Mouse (Mus musculus) Patski (cell line): ENCODE data around the gene St8sia1. TPM values are rescaled to one million over a fixed set of nuclear protein-coding genes. Genes with fewer than 3 reads are reported as not detected.
A peak's percentile ranks its signal among the peaks of the same experiment; 100 is the strongest.

ENCODE experiments used
- ATAC-seq: fragments of 100-300 bp; one replicate; pipeline ENCODE4 v1.8.0; 2021
- CTCF ChIA-PET: fragments of 350-600 bp; sonication (Branson Sonifier 250); formaldehyde crosslinking; loops from one replicate; lab custom pipeline; 2022; ENCODE audit warnings: inconsistent platforms; lab: Charles Lee
- POLR2A ChIA-PET: fragments of 350-600 bp; sonication (Branson Sonifier 250); formaldehyde crosslinking; loops from one replicate; lab custom pipeline; 2022; ENCODE audit warnings: antibody characterized with exemption, inconsistent platforms; lab: Charles Lee
- DNase-seq: peaks from one replicate; pipeline ENCODE4 v3.0.0-alpha.2; 2011; ENCODE audit warnings: low read depth, low spot score
- H3K27me3 ChIP-seq: fragments of 371-371 bp; one replicate; pipeline ENCODE4 v1.5.1; 2021
- CTCF ChIP-seq: fragments of 100-300 bp; IDR thresholded peaks from one replicate; pipeline ENCODE4 v1.5.1; 2021
- in situ Hi-C: fragments of 300-500 bp; cut with MboI; formaldehyde crosslinking; loops from 3 replicates; pipeline ENCODE4 v1.11.1; 2018; ENCODE audit warnings: low pct_unique_long_range_greater_than_20kb, mixed read lengths
- polyA plus RNA-seq: library from polyadenylated mRNA; unstranded; gene quantifications from one replicate; pipeline ENCODE4 v1.2.3, GENCODE M21; 2021

Gene St8sia1
- polyA plus RNA-seq, 1 experiment from 2014 or later = 0.65 TPM

DNA sequence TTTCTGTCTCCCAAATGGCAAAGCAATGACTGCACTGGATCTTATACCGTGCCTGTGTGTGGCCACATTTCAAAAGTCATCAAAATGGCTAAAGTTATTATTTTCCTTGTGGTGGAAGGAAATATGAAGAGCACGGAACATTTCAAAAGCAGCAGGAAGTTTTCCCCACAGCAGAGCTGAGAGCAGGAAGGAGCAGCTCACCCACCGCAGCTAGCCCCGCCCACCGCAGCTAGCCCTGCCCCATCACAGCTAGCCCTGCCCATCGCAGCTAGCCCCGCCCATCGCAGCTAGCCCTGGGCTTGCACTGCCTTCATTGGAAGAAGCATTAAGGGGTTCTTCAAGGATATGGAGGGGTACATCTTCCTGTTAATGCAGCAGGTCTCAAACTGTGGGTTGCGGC, 80.1 kb downstream of the St8sia1 start:
- POLR2A ChIA-PET = no interaction called here
- DNase-seq (no peak), ATAC-seq (no peak)
- no peaks in the 10 kb centered on the region for H3K27me3 ChIP-seq
- CTCF ChIA-PET = no interaction called here
- in situ Hi-C loops = no loop called here
- TF ChIP-seq CTCF = no peak

DNA sequence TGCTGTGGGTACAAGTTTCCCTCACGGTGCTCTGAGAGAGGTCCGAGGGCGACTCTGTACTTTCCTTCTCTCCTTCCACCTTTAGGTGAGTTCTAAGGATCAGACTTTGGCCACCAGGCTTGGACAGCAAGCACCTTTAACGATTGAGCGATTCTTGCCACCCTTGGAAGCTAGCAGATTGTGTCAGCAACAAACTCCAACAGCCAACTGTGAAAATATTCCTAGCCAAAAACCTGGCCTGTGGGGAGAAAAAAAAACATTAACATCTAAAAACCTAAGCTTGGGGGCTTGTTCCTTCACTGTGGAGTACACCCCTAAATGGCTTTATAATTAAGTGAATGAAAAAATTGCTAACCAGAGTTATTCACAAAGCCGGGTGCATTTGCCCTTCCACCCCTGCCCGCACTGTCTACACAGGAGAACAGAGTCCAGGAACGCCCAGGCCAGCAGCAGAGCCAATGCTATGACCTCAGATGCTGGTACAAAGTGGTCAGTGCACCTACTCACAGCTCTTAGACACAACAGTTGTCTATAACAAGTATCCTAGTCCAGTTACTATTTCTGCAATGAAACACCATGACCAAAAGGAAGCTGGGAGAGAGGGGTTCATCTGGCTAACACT, 83.3 kb downstream of the St8sia1 start:
- DNase-seq (no peak), ATAC-seq (no peak)
- ChIA-PET POLR2A (no interaction called here), CTCF (interaction anchor here (1.5 kb wide), 1 partner anchor 42 kb away, joined by 3 read pairs; no protein-coding TSS in a partner anchor)
- in situ Hi-C loops = no loop called here
- no peak for TF ChIP-seq CTCF
- no peaks in the 10 kb centered on the region for H3K27me3 ChIP-seq

DNA sequence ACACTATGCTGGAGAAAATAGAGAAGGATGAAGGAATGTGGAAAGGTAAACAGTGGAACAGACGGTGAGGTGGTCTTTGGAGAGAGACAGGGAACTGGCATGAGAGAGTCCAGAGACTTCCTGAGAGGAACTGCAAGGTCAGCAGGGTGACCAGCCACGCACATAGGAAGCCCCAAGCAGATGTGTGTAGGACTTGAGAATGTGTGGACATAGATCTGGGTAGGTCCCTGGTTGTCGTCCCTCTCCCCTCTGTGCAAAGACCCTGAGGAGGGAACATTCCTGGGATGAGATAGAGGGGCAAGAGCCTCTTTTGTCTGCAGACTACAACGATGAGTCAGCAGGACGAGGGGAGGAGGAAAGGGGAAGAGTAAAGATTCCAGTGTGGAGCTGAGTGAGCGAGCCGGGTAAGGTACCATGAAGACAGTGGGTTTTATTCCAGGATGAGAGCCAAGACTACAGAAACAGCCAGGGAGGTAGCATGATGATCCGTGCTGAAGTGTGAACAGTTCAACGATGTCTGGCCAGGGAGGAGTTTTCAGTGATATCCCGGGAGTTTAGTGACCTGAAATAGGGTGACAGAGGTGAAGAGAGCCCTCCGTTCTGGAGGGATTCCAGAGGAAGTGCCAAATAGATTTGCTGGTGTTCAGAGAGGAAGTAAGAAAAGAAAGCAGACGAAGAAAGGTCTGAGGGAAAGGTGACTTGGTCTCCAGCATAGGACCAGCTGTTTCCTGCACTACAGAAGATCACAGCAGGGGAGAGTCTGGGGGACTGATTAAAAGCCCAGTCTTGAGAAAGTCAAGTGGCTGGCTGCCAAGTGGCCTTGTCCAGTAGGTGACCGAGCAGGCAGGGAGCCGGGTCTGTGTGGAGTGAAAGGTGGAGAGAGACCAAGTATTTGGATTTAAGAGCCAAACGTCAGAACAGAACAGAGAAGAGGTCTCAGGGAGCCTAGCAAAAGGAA, 85.2 kb downstream of the St8sia1 start:
- H3K27me3 ChIP-seq = no peaks in the 10 kb centered on the region
- ChIA-PET POLR2A (no interaction called here), CTCF (interaction anchor here (1.6 kb wide), 1 partner anchor 15 kb away, joined by 5 read pairs; no protein-coding TSS in a partner anchor)
- in situ Hi-C loops = no loop called here
- DNase-seq = peak; percentile 48
- ATAC-seq = peak; percentile 75
- TF ChIP-seq CTCF = no peak

DNA sequence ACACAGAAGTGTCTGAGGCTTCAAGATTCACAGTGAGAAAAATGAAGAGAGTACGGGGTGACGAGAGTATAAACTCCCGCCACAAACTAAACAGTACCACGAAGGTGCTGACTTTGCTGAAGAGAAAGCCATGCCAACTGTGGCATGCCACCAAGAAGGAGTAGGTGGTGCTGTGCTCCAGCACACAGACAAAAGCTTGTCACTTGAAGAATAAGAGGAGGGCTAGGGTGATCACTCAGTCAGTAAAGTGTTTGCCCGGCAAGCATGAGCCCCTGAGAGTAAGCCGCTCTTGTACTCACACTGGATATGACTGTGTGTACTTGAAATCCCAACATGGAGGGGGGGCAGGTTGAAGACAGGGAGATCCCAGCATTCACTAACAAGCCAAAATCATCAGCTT, 87.0 kb downstream of the St8sia1 start:
- in situ Hi-C loops = no loop called here
- DNase-seq (no peak), ATAC-seq (no peak)
- TF ChIP-seq CTCF = no peak
- CTCF ChIA-PET = interaction anchor here (1.5 kb wide), 1 partner anchor 52 kb away, joined by 3 read pairs; no protein-coding TSS in a partner anchor
- POLR2A ChIA-PET = no interaction called here
- no peaks in the 10 kb centered on the region for H3K27me3 ChIP-seq

DNA sequence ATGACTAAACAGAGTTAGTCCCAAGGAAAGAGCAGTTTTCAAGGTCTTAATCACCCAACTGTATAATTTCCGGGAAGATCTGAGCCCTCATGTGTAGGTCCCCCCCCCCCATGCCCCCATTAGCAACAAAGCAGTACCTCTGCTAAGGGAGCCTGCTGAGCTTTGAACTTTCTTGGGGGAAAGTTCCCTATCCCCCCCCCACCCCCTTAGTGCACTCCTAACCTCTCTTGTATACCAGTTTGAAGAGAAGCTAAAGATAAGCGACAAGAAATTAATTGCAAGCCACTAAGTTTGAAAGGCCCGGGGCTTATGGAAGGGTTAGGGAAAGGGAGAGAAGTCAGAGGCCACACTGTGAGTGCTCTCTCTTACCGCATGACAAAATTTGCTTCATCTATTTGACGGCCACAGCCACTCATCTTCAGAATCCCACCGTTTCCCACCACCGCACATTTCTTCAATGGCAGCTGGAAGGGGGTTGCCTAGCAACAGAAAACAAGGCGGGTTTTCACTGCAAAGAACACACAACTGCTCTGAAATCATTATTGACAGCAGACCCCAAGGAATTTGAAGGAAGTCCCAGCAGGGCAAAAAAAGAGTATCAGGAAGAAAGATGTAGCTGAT, 87.9 kb downstream of the St8sia1 start:
- no peak for ATAC-seq
- no peak for DNase-seq
- ChIA-PET CTCF (interaction anchor here (1.5 kb wide), 1 partner anchor 51 kb away, joined by 3 read pairs; no protein-coding TSS in a partner anchor), POLR2A (no interaction called here)
- H3K27me3 ChIP-seq = no peaks in the 10 kb centered on the region
- TF ChIP-seq CTCF = no peak
- in situ Hi-C loops = no loop called here

DNA sequence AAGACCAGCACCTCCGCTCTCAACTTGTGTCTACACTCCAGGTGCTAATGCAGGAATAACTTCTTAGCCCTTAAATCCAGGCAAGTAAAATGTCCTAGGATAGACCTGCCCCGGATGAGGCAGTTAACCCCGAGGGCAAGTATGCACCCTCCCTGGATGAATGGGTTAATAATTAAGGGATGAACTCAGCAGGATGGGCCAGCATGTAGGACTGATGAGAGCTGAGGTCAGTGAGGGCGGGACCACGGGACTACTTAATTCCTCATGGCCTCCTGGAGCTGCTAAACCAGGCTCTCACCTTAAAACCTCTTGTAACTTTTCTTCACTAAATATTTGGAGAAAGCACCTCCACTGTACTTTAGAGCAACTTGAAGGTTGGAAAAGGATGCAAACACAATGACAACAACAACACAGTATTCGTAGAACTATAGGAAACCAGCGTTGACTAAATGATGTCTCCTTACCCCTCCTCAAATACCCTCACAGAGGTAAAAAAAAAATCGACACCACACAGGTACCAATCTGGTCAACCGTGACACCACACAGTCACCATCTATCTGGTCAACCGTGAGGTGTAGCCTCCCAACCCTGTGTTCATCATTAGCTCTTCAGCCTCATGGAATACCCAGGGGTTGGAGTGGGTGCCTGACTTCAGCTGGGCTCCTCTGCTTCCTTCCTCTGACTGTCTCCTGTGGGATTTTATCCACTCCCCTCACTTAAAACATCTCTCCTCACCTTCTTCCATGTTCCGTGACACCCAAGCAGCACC, 90.3 kb downstream of the St8sia1 start:
- H3K27me3 ChIP-seq = no peaks in the 10 kb centered on the region
- DNase-seq (no peak), ATAC-seq (peak; percentile 38)
- ChIA-PET POLR2A (no interaction called here), CTCF (no interaction called here)
- in situ Hi-C loops = loop anchor here (5.0 kb wide), 1 partner anchor 88 kb away; the partner anchor contains the start of gene St8sia1
- no peak for TF ChIP-seq CTCF

DNA sequence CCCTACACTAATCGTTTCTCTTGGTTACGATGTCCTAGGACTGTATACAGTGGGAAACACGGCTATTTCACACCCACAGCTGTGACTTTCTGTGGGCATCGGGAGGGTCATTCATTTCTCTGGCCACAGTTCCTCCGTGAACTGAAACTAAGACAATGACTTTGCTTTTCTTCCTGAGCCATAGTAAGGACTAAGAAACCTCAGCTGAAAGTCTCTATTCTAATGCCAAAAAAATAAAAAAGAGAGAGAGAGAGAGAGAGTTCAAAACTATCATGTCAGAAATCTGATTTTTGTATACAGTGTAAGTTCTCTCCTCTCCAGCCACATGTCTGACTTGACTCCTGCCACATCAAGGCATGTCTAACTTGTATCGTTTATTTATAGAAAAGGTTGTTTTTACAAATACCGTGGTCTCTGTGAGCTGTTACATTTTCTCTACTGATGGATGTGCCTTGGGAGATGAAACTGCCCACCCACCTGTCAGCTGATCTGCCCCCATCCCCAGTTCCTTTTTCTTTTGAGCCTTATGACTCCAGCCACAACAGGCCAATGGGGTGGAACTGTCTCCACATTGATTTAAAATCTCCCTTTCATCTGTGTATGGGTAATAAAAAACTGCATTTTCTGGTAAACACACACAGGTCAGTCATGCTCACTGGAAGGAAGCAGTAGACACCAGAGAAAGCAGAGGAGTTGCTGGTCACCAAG, 94.4 kb downstream of the St8sia1 start:
- no peaks in the 10 kb centered on the region for H3K27me3 ChIP-seq

DNA sequence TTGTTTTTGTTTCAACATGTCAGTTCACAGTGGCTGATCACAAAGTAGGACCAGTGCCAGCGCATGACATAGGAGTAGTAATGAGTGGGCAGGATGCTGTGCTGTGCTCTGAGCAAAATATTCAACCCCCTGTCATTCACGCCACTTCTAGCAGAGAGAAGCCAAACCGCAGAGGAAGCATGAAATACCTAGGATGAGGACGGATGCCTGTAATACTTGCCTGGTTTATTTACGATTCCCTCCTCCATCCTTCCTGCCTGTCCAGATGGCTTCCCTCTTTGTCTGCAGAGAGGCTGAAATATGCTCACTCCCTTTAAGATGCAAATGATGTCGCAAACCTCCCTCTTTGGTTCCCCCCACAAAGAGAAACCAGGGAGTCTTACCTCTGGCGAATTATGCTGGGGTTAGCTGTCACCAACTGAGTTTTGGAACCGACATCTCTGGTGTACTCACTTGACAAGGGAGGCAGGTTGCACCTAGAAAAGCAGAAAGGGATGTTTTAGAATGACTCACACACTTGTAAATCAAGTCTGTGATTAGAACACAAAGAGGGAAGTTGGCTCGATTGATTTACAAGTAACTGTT, 96.7 kb downstream of the St8sia1 start:
- DNase-seq (peak; percentile 91), ATAC-seq (peak; percentile 95)
- ChIA-PET POLR2A (no interaction called here), CTCF (no interaction called here)
- no peak for TF ChIP-seq CTCF
- H3K27me3 ChIP-seq = no peaks in the 10 kb centered on the region
- in situ Hi-C loops = no loop called here

More for the DNA sequence above, 94.4 kb downstream of the St8sia1 start:
- POLR2A ChIA-PET = no interaction called here
- CTCF ChIA-PET = no interaction called here
- TF ChIP-seq CTCF = no peak
- in situ Hi-C loops = loop anchor here (5.0 kb wide), 1 partner anchor 92 kb away; the partner anchor contains the start of gene St8sia1
- no peak for DNase-seq
- no peak for ATAC-seq

DNA sequence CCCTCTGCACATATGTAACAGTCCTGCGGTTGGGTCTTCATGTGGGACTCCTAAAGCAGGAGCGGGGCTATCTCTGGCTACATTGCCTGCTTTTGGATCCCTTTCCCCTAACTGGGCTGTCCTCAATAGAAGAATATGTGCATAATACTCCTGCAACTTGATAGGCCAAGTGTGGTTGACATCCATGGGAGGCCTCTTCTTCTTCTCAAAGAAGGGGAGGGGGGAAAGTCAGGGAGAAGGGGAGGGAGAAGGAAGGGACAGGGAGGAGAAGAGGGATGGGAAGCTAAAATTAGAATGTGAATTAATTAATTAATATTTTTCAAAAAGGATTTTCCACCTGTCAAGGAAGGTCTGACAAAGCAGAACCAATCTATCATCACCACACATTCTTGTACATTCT, 97.2 kb downstream of the St8sia1 start:
- no peaks in the 10 kb centered on the region for H3K27me3 ChIP-seq
- POLR2A ChIA-PET = no interaction called here
- DNase-seq (no peak), ATAC-seq (peak; percentile 18)
- no peak for TF ChIP-seq CTCF
- in situ Hi-C loops = no loop called here
- CTCF ChIA-PET = no interaction called here
